Mouse (Mus musculus) heart, postnatal 0 days (tissue): ENCODE results near the gene Tnc. TPM values are rescaled to one million over a fixed set of nuclear protein-coding genes. Genes with fewer than 3 reads are reported as not detected.

Experiments used
- ATAC-seq: fragments of 200-750 bp; cut with Nextera tagmentation; 2 replicates; pipeline ENCODE4 v1.8.0; 2017; ENCODE audit warnings: low read depth, moderate number of reproducible peaks, moderate library complexity; ENCODE audit not compliant: insufficient read depth
- DNase-seq: peaks from one replicate; pipeline ENCODE4 v3.0.0-alpha.2; 2016; ENCODE audit warnings: low spot score
- H3K27ac ChIP-seq: fragments of 300-500 bp; sonication (generic); 2 replicates; pipeline ENCODE4 v1.5.1; 2014; ENCODE audit warnings: low read depth, mild to moderate bottlenecking
- H3K27me3 ChIP-seq: fragments of 300-500 bp; sonication (generic); 2 replicates; pipeline ENCODE4 v1.6.1; 2014; ENCODE audit warnings: low read length, mixed read lengths; ENCODE audit not compliant: control insufficient read depth, insufficient read depth
- H3K36me3 ChIP-seq: fragments of 300-500 bp; sonication (generic); replicated peaks from 2 replicates; pipeline ENCODE4 v1.6.1; 2014; ENCODE audit warnings: low read length, mixed read lengths; ENCODE audit not compliant: control insufficient read depth, insufficient read depth
- H3K4me1 ChIP-seq: fragments of 300-500 bp; sonication (generic); 2 replicates; pipeline ENCODE4 v1.6.1; 2014; ENCODE audit warnings: antibody characterized with exemption; ENCODE audit not compliant: control insufficient read depth, insufficient read depth
- H3K4me2 ChIP-seq: fragments of 300-500 bp; sonication (generic); 2 replicates; pipeline ENCODE4 v1.6.1; 2014; ENCODE audit warnings: low read depth, mild to moderate bottlenecking, low read length, moderate library complexity
- H3K4me3 ChIP-seq: fragments of 300-500 bp; sonication (generic); 2 replicates; pipeline ENCODE4 v1.5.1; 2014; ENCODE audit warnings: low read depth, low read length
- H3K9ac ChIP-seq: fragments of 300-500 bp; sonication (generic); replicated peaks from 2 replicates; pipeline ENCODE4 v1.6.1; 2014; ENCODE audit warnings: low read depth, low read length, mixed read lengths
- H3K9me3 ChIP-seq: fragments of 300-500 bp; sonication (generic); replicated peaks from 2 replicates; pipeline ENCODE4 v1.6.1; 2016; ENCODE audit warnings: low read length; ENCODE audit not compliant: control insufficient read depth
- CTCF ChIP-seq: IDR thresholded peaks from 2 replicates; pipeline ENCODE4 v1.5.1; 2016; ENCODE audit warnings: antibody characterized with exemption, control low read depth, low read depth
- EP300 ChIP-seq: IDR thresholded peaks from 2 replicates; pipeline ENCODE4 v1.6.1; 2016; ENCODE audit warnings: antibody characterized with exemption, low read depth
- WGBS: fragments of 180-500 bp; shearing (Covaris S2); extraction: QIAGEN DNeasy Blood & Tissue Kit; methylation state at CpG from one replicate; pipeline ENCODE4 v1.1.7; 2014; 5-methylcytosine and 5-hydroxymethylcytosine counted together
- polyA plus RNA-seq: library from polyadenylated mRNA; unstranded; fragments of >200 nt; fragmentation: Nextera tagmentation; extraction: Ambion mirVana; gene quantifications from 2 replicates; pipeline ENCODE4 v1.2.1, GENCODE M21; 2015
- total RNA-seq: library from RNA; depleted of rRNA; stranded (reverse); fragments of >200 nt; gene quantifications from 2 replicates; pipeline ENCODE4 v1.2.3, GENCODE M21; 2014; ENCODE audit warnings: low replicate concordance

The Tnc gene
- total and polyA plus RNA-seq, 2 experiments from 2014 or later: 4.6 to 39.1 TPM

DNA sequence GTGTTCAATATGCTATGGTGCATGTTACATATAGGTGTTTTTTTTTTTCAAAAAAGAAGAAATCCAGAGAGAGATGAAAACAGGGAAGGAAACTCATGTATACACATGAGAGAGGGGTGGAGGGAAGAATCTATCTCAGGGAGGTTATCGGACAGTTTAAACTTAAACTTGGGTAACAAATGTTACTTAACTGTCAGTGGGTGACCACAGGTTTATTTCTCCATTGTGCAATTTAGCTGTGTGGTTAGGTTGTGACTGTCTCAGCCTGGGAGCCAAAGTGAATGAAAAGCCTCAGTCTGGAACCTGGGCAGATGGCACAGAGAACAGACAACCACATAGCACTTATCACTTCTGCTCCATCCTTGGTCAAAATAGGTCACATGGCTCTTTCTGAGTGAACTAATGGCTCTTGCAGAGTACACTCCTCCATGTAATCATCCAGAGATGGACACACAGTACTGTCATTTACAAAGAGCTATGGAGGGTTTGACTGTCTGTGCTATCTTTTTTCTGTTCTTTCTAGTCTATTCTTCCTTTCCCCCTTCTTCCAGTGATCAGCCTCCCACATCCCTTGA, 39.3 kb upstream of the Tnc start:
- no peak for ATAC-seq

DNA sequence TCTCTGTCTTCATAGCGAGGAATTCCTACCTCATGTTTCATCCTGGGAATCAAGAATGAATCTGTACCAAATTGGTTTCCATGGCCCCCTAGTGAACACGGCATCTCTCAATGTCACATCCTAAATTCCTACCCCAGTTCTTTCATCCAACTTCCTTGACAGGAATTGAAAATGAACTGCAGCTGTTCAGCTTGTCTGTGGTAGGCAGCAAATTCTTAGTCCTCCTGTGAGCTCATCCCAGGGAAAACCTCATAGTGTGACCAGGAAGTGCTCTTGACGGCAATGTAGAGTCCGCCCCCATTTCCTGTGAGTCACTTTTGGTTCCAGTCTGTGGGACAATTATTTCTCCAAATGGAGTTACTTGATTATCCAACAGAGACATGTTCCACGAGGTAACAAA, 37.0 kb upstream of the Tnc start:
- no peak for TF ChIP-seq EP300
- TF ChIP-seq CTCF: no peak
- no peak for DNase-seq
- WGBS: 53% methylated on average over 5 of the region's 5 CpGs
- Histone ChIP-seq H3K9me3 (no peaks in the 10 kb centered on the region), H3K27ac (no peak overlapping the region), H3K36me3 (no peaks in the 10 kb centered on the region), H3K4me1 (no peaks in the 10 kb centered on the region), H3K4me3 (no peak overlapping the region), H3K4me2 (no peak overlapping the region), H3K9ac (no peak overlapping the region), H3K27me3 (no peaks in the 10 kb centered on the region)
- no peak for ATAC-seq

More for the DNA sequence above, 39.3 kb upstream of the Tnc start:
- H3K4me1 ChIP-seq: no peaks in the 10 kb centered on the region
- no peaks in the 10 kb centered on the region for H3K27me3 ChIP-seq
- H3K4me3 ChIP-seq: no peak overlapping the region
- no peak overlapping the region for H3K9ac ChIP-seq
- DNase-seq: no peak
- no peaks in the 10 kb centered on the region for H3K9me3 ChIP-seq
- H3K36me3 ChIP-seq: no peaks in the 10 kb centered on the region
- 90% methylated on average over 1 of the region's 1 CpGs for WGBS
- H3K27ac ChIP-seq: no peak overlapping the region
- H3K4me2 ChIP-seq: no peak overlapping the region
- TF ChIP-seq CTCF: no peak
- no peak for TF ChIP-seq EP300

DNA sequence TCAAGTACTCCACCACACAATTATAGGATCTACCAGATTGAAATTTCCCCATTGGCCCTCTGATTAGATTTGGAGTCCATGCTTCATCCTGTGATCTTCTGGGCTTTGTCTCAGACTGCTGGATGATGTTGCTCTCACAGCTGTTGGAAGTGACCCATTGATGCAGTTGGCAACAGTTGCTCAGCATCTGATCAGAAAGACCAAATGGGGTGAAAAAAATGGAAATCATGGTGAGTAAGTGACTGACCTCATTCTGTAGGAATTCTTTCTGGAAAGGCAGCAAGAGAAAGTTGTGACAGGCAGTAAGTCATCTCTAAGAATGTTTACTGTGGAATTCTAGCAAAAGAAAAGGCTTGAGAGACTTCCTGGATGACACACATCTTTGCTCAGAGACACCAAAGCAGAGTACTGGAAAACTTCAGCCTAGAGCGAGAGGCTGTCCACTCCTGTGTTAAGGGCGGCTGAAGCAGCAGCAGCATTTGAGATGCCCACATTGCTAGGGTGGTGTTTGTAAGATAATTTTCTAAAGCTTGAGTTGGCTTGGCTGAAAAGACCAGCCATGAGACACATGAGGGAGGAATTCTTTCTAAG, 31.3 kb upstream of the Tnc start:
- no peak; the same call in 1 of the 2 replicates for ATAC-seq

DNA sequence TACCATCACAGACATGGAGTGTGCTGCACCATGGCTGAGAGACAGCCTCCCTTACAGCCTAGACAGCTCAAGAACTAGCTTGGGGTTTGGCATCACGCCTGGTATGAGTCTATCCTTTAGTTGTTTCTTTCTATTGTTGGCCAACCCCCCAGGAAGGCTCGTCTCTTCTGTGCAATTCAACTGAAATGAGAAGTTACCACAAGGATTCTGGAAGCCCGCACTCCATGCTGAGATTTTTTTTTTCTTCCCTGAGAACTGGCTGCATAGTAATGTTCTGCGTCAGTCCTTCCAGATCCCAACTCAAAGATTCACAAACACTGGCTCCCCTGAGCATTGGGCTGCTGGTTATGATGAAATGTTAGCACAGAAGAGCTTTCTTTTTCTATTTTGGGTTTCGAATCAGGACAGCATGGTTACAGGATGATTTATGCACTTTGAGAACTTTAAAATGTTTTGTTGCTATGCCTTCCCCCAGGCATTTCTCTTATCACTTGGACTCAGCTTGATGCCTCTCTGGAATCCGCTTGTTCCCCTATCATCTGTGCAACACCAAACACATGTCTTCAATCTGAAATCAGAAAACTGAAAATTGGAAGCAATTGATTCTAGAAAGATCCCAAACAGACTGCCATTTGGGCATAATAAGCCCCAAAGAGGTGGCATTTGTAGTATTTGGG, 29.7 kb upstream of the Tnc start:
- Histone ChIP-seq H3K36me3 (no peaks in the 10 kb centered on the region), H3K27me3 (no peaks in the 10 kb centered on the region), H3K27ac (peak overlapping the region; percentile 11; the same call in 1 of the 2 replicates), H3K4me2 (no peak overlapping the region), H3K4me3 (no peak overlapping the region), H3K4me1 (no peaks in the 10 kb centered on the region), H3K9me3 (no peaks in the 10 kb centered on the region), H3K9ac (no peak overlapping the region)
- TF ChIP-seq CTCF (no peak), EP300 (no peak)
- WGBS: 53% methylated on average over 6 of the region's 6 CpGs
- DNase-seq: peak; percentile 33
- peak; percentile 49 for ATAC-seq

More for the DNA sequence above, 31.3 kb upstream of the Tnc start:
- no peaks in the 10 kb centered on the region for H3K9me3 ChIP-seq
- TF ChIP-seq EP300 (no peak), CTCF (no peak)
- peak; percentile 15 for DNase-seq
- no peak overlapping the region for H3K4me3 ChIP-seq
- no peak overlapping the region for H3K4me2 ChIP-seq
- no peaks in the 10 kb centered on the region for H3K4me1 ChIP-seq
- H3K27ac ChIP-seq: no peak overlapping the region
- 65% methylated on average over 2 of the region's 2 CpGs for WGBS
- H3K27me3 ChIP-seq: no peaks in the 10 kb centered on the region
- no peak overlapping the region for H3K9ac ChIP-seq
- H3K36me3 ChIP-seq: no peaks in the 10 kb centered on the region

DNA sequence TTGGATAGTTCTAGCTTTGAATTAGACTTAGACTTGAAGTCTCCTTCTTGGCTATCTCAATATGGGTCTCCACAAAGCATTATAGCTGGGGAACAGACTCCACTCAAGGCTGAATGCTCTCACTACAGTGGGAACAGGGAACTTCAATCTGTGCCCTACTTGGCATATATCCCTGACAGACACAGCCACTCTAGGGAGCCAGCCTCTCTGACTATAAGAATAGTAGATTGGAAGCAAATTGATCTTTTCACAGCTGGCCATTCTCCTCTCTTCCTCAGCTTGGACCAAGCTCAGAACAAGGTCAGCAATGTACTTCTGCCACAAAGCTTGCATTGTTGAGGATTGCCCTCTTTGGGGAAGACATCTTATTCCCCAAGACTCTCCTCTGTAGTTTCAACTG, 27.9 kb upstream of the Tnc start:
- Histone ChIP-seq H3K36me3 (no peaks in the 10 kb centered on the region), H3K4me1 (no peaks in the 10 kb centered on the region), H3K4me2 (no peak overlapping the region), H3K27ac (no peak overlapping the region), H3K9ac (no peak overlapping the region), H3K4me3 (no peak overlapping the region), H3K27me3 (no peaks in the 10 kb centered on the region), H3K9me3 (no peaks in the 10 kb centered on the region)
- ATAC-seq (no peak), DNase-seq (no peak)
- TF ChIP-seq CTCF (no peak), EP300 (no peak)
